Mouse (Mus musculus): Measurements from ENCODE around the gene Hist1h4c.

GRCm38 (mm10) chr13:23740910-23741309 lies 42.7 kb upstream of the Hist1h4c start:
- no peak for TF ChIP-seq POLR2A (IDR thresholded peaks at IDR 0.05; ENCODE audit: borderline replicate concordance, control insufficient read depth, low read depth, low read length)
- no peak for TF ChIP-seq CTCF (IDR thresholded peaks at IDR 0.05; ENCODE audit: control insufficient read depth, insufficient read depth, low read length)

Measured in bone marrow, adult 2 months (tissue).